Mouse (Mus musculus) heart, postnatal 25 days (tissue): ENCODE measurements around the gene Zscan5b. TPM values are rescaled to one million over a fixed set of nuclear protein-coding genes. Genes with fewer than 3 reads are reported as not detected.

Source experiments
- DNase-seq: peaks from one replicate; pipeline ENCODE4 v3.0.0; 2022; ENCODE audit warnings: low spot score
- intact Hi-C: fragments of 180-260 bp; cut with DNase I; formaldehyde crosslinking; loops from one replicate; pipeline ENCODE4 v1.15.1; 2025
- total RNA-seq, 2 experiments: library from RNA; stranded (reverse); gene quantifications; 2 replicates each; pipeline ENCODE4 v1.2.3; 2021

Gene Zscan5b
- total RNA-seq, 2 experiments from 2014 or later, result not detected

- DNase-seq, result no peak
- intact Hi-C loops, result loop anchor here (2.0 to 10.0 kb wide), 7 partner anchors 46 to 1008 kb away; partner anchors contain the start of genes Gm20715, Zfp28 and Zfp954
Measured at GRCm38 (mm10) chr7:6286921-6287531, 64.9 kb downstream of the Zscan5b start.

Other genes starting within 250 kb of the Zscan5b start
- not detected for gene Vmn1r65, start 211.3 kb upstream of the Zscan5b start, total RNA-seq
- not detected for gene Nlrp4c, start 177.1 kb upstream of the Zscan5b start, total RNA-seq
- gene Zfp787, start 66.3 kb upstream of the Zscan5b start, total RNA-seq, result 10 to 100 TPM; 29.8 to 33.1 TPM
- 10 to 100 TPM; 10.2 to 16.8 TPM for gene Zfp444, start 50.1 kb upstream of the Zscan5b start, total RNA-seq
- gene Galp, start 25.2 kb upstream of the Zscan5b start, total RNA-seq, result not detected
- gene Epp13, start 30.4 kb downstream of the Zscan5b start, total RNA-seq, result not detected
- 1 to 10 TPM; 2.8 to 3.5 TPM for gene Zfp667, start 64.3 kb downstream of the Zscan5b start, total RNA-seq
- 1 to 10 TPM in 1 of 2 experiments, under 1 TPM in 1; 0.88 to 1.9 TPM for gene Zfp583, start 109.0 kb downstream of the Zscan5b start, total RNA-seq
- gene Gm3854, start 121.5 kb downstream of the Zscan5b start, total RNA-seq, result under 1 TPM; 0.48 to 0.52 TPM
- gene Zfp78, start 141.0 kb downstream of the Zscan5b start, total RNA-seq, result 1 to 10 TPM; 2.7 to 3.3 TPM
- 1 to 10 TPM; 2.5 to 2.6 TPM for gene Zfp28, start 161.0 kb downstream of the Zscan5b start, total RNA-seq
- not detected for gene Smim17, start 176.4 kb downstream of the Zscan5b start, total RNA-seq
- not detected for gene Gm20715, start 188.0 kb downstream of the Zscan5b start, total RNA-seq
- gene Olfr1344, start 216.4 kb downstream of the Zscan5b start, total RNA-seq, result not detected
- not detected for gene Olfr1336, start 233.9 kb downstream of the Zscan5b start, total RNA-seq
- not detected for gene Olfr1346, start 244.8 kb downstream of the Zscan5b start, total RNA-seq